Mouse (Mus musculus) T-cell, adult 66 days (primary cell): ENCODE results near the gene Ttk. TPM values are rescaled to one million over a fixed set of nuclear protein-coding genes. Genes with fewer than 3 reads are reported as not detected.

Experiments used
- total RNA-seq, 2 experiments: library from RNA; stranded (reverse); gene quantifications; 3 replicates in 1 of 2; 4 replicates in 1 of 2; pipeline ENCODE4 v1.2.4; 2023

Ttk gene
- total RNA-seq = 1 to 10 TPM in 1 of 2 experiments, under 1 TPM in 1; 0.83 to 1.9 TPM

GRCm38 (mm10) chr9:83833811-83834747 is at the start of gene Ttk:
TSS of gene Ttk (plus strand) at chr9:83834689.

DNA sequence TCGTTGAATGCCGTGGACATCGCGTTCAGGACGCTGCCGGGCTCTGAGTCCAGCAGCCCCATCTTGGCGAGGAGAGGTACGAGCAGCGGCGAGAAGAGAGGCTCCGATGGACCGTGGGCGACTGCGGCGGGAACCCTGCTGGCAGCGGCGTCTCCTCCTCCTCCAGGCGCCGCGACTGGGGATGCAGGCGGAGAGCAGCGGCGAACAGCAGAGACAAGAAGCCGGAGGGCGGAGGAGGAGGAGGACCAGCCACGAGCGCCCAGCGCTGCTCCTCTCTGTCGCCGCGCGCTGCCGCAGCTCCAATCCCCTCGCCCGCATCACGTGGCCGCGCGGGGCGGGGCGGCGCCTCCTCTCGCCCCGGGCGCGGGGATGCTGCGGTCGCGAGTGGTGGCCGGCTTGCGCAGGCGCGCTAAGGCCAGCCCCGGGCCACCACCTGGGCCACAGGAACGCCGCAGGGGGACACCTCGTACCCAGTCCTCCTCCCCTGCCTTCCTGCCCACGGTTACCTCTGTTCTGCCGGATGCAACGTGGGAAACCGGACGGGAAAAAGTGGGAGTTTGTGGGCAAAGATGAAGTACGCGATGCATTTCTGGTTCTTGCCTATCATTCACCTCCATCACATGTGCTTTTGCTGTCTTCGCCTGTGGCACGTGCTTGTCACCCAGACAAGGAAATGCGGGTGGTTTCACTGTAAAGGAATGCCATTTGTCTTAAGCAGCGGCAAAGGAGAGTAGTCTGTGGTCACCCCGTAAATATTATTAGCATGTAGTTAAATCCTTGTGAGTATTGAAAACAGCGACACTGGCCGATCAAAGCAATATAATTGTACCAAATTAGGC is 28.3 kb upstream of the Ttk start, which contains the start of gene Elovl4:
Gene Elovl4 (minus strand): TSS at position 301 of the 839 bp plus-strand sequence.

Other genes with a start within 250 kb of the Ttk start
- gene Elovl4, start 28.4 kb upstream of the Ttk start, total RNA-seq = not detected
- gene Bckdhb, start 90.5 kb downstream of the Ttk start, total RNA-seq = 10 to 100 TPM; 17.0 to 17.9 TPM